Mouse (Mus musculus) heart, embryonic 13.5 days (tissue): ENCODE data around the gene Ankfy1. TPM values are rescaled to one million over a fixed set of nuclear protein-coding genes. Genes with fewer than 3 reads are reported as not detected.

Experiments
- ATAC-seq: fragments of 200-750 bp; cut with Nextera tagmentation; 2 replicates; pipeline ENCODE4 v1.8.0; 2017; ENCODE audit warnings: moderate TSS enrichment; ENCODE audit not compliant: insufficient number of reproducible peaks, low FRiP score, low TSS enrichment; ENCODE audit errors: extremely low read depth
- H3K27ac ChIP-seq: fragments of 300-500 bp; sonication (generic); replicated peaks from 2 replicates; pipeline ENCODE4 v1.5.1; 2015; ENCODE audit warnings: moderate library complexity, mild to moderate bottlenecking, inconsistent platforms
- H3K27me3 ChIP-seq: fragments of 300-500 bp; sonication (generic); replicated peaks from 2 replicates; pipeline ENCODE4 v1.6.1; 2015; ENCODE audit warnings: mild to moderate bottlenecking, inconsistent platforms
- H3K36me3 ChIP-seq: fragments of 300-500 bp; sonication (generic); 2 replicates; pipeline ENCODE4 v1.6.1; 2015; ENCODE audit warnings: mild to moderate bottlenecking, inconsistent platforms
- H3K4me1 ChIP-seq: fragments of 300-500 bp; sonication (generic); 2 replicates; pipeline ENCODE4 v1.6.1; 2015; ENCODE audit warnings: inconsistent platforms
- H3K4me2 ChIP-seq: fragments of 300-500 bp; sonication (generic); 2 replicates; pipeline ENCODE4 v1.6.1; 2015; ENCODE audit warnings: inconsistent platforms, mild to moderate bottlenecking, moderate library complexity
- H3K4me3 ChIP-seq: fragments of 300-500 bp; sonication (generic); 2 replicates; pipeline ENCODE4 v1.5.1; 2015; ENCODE audit warnings: moderate library complexity, mild to moderate bottlenecking, inconsistent platforms
- H3K9ac ChIP-seq: fragments of 300-500 bp; sonication (generic); 2 replicates; pipeline ENCODE4 v1.6.1; 2015; ENCODE audit warnings: inconsistent platforms, mild to moderate bottlenecking, moderate library complexity
- H3K9me3 ChIP-seq: fragments of 300-500 bp; sonication (generic); 2 replicates; pipeline ENCODE4 v1.6.1; 2016; ENCODE audit warnings: inconsistent platforms
- WGBS: fragments of 180-500 bp; shearing (Covaris S2); methylation state at CpG from one replicate; pipeline ENCODE4 v1.1.7; 2015; ENCODE audit warnings: mixed read lengths; 5-methylcytosine and 5-hydroxymethylcytosine counted together
- polyA plus RNA-seq: library from polyadenylated mRNA; unstranded; fragments of >200 nt; fragmentation: Nextera tagmentation; extraction: Ambion mirVana; gene quantifications from 2 replicates; pipeline ENCODE4 v1.2.1, GENCODE M21; 2015

Ankfy1 gene
- 15.2 and 15.8 TPM in 2 replicates for polyA plus RNA-seq

- peak within 1 kb of the TSS; percentile 89 for H3K9ac ChIP-seq
- peak within 1 kb of the TSS; percentile 86 for H3K4me3 ChIP-seq
- peaks cover 30% of the 10 kb centered on the region for H3K4me1 ChIP-seq
- peak; percentile 90 for ATAC-seq
- peak within 1 kb of the TSS; percentile 82 for H3K27ac ChIP-seq
- under 1% methylated on average over 56 of the region's 56 CpGs for WGBS
- no peaks in the 10 kb centered on the region for H3K27me3 ChIP-seq
- H3K4me2 ChIP-seq: peak within 1 kb of the TSS; percentile 88
- no peaks in the 10 kb centered on the region for H3K9me3 ChIP-seq
- H3K36me3 ChIP-seq: peaks cover 17% of the 10 kb centered on the region
These were observed at the start of gene Ankfy1 for GRCm38 (mm10) chr11:72689551-72690510. Ankfy1 (plus strand) TSS chr11:72690006.

GRCm38 (mm10) chr11:72642730-72643129, 47.1 kb upstream of the Ankfy1 start:
- ATAC-seq: no peak
- no peak overlapping the region for H3K27ac ChIP-seq
- H3K27me3 ChIP-seq: no peaks in the 10 kb centered on the region
- peaks cover 5% of the 10 kb centered on the region for H3K36me3 ChIP-seq
- H3K4me3 ChIP-seq: no peak overlapping the region
- H3K9me3 ChIP-seq: peaks cover 3% of the 10 kb centered on the region; the same call in 1 of the 2 replicates
- WGBS: 54% methylated on average over 4 of the region's 4 CpGs
- H3K4me1 ChIP-seq: 0 out of 2 replicates have a peak, but pooled peaks cover 4% of the 10 kb centered on the region
- no peak overlapping the region for H3K4me2 ChIP-seq
- H3K9ac ChIP-seq: no peak overlapping the region

GRCm38 (mm10) chr11:72645386-72645785, 44.4 kb upstream of the Ankfy1 start:
- WGBS: 77% methylated on average over 5 of the region's 5 CpGs
- H3K27ac ChIP-seq: no peak overlapping the region
- no peak overlapping the region for H3K4me3 ChIP-seq
- no peak overlapping the region for H3K4me2 ChIP-seq
- 0 out of 2 replicates have a peak, but pooled peaks cover 4% of the 10 kb centered on the region for H3K4me1 ChIP-seq
- no peaks in the 10 kb centered on the region for H3K27me3 ChIP-seq
- H3K36me3 ChIP-seq: peaks cover 5% of the 10 kb centered on the region
- no peak overlapping the region for H3K9ac ChIP-seq
- no peak for ATAC-seq
- peaks cover 3% of the 10 kb centered on the region; the same call in 1 of the 2 replicates for H3K9me3 ChIP-seq

- no peak for ATAC-seq
- Histone ChIP-seq H3K27me3 (no peaks in the 10 kb centered on the region), H3K4me3 (no peak overlapping the region), H3K4me2 (no peak overlapping the region), H3K4me1 (0 out of 2 replicates have a peak, but pooled peaks cover 5% of the 10 kb centered on the region), H3K27ac (no peak overlapping the region), H3K9ac (no peak overlapping the region), H3K36me3 (no peaks in the 10 kb centered on the region), H3K9me3 (no peaks in the 10 kb centered on the region)
- WGBS: 68% methylated on average over 2 of the region's 2 CpGs
These were observed 39.5 kb upstream of the Ankfy1 start for GRCm38 (mm10) chr11:72650347-72650746.

GRCm38 (mm10) chr11:72659918-72660317, 29.9 kb upstream of the Ankfy1 start:
- peaks cover 3% of the 10 kb centered on the region; the same call in 1 of the 2 replicates for H3K9me3 ChIP-seq
- H3K9ac ChIP-seq: no peak overlapping the region
- no peaks in the 10 kb centered on the region for H3K4me1 ChIP-seq
- ATAC-seq: no peak
- no peak overlapping the region for H3K27ac ChIP-seq
- no peaks in the 10 kb centered on the region for H3K27me3 ChIP-seq
- H3K4me2 ChIP-seq: no peak overlapping the region
- H3K36me3 ChIP-seq: no peaks in the 10 kb centered on the region
- H3K4me3 ChIP-seq: no peak overlapping the region

GRCm38 (mm10) chr11:72660359-72660758, 29.4 kb upstream of the Ankfy1 start:
- 93% methylated on average over 1 of the region's 1 CpGs for WGBS
- Histone ChIP-seq H3K36me3 (no peaks in the 10 kb centered on the region), H3K4me2 (no peak overlapping the region), H3K27me3 (no peaks in the 10 kb centered on the region), H3K9ac (no peak overlapping the region), H3K4me3 (no peak overlapping the region), H3K9me3 (peaks cover 3% of the 10 kb centered on the region; the same call in 1 of the 2 replicates), H3K4me1 (no peaks in the 10 kb centered on the region), H3K27ac (no peak overlapping the region)
- no peak for ATAC-seq

GRCm38 (mm10) chr11:72664641-72665040, 25.2 kb upstream of the Ankfy1 start:
- no peaks in the 10 kb centered on the region for H3K4me1 ChIP-seq
- 0 out of 2 replicates have a peak, but pooled peaks cover 4% of the 10 kb centered on the region for H3K9me3 ChIP-seq
- H3K9ac ChIP-seq: no peak overlapping the region
- no peak overlapping the region for H3K4me2 ChIP-seq
- no peak for ATAC-seq
- peaks cover 8% of the 10 kb centered on the region for H3K36me3 ChIP-seq
- no peak overlapping the region for H3K27ac ChIP-seq
- no peak overlapping the region for H3K4me3 ChIP-seq
- WGBS: 85% methylated on average over 4 of the region's 4 CpGs
- H3K27me3 ChIP-seq: no peaks in the 10 kb centered on the region

- Histone ChIP-seq H3K9me3 (0 out of 2 replicates have a peak, but pooled peaks cover 4% of the 10 kb centered on the region), H3K36me3 (peaks cover 18% of the 10 kb centered on the region), H3K27me3 (no peaks in the 10 kb centered on the region), H3K4me1 (peaks cover 7% of the 10 kb centered on the region), H3K27ac (no peak overlapping the region), H3K4me2 (no peak overlapping the region), H3K9ac (no peak overlapping the region), H3K4me3 (no peak overlapping the region)
- ATAC-seq: no peak
These were observed 19.2 kb upstream of the Ankfy1 start for GRCm38 (mm10) chr11:72670634-72671033.

- no peak overlapping the region for H3K27ac ChIP-seq
These were observed 18.4 kb upstream of the Ankfy1 start for GRCm38 (mm10) chr11:72671294-72671988.

GRCm38 (mm10) chr11:72672438-72672837, 17.4 kb upstream of the Ankfy1 start:
- 83% methylated on average over 1 of the region's 1 CpGs for WGBS
- no peaks in the 10 kb centered on the region for H3K27me3 ChIP-seq
- H3K4me1 ChIP-seq: peaks cover 7% of the 10 kb centered on the region
- no peak overlapping the region for H3K27ac ChIP-seq
- H3K9me3 ChIP-seq: 0 out of 2 replicates have a peak, but pooled peaks cover 4% of the 10 kb centered on the region
- no peak overlapping the region for H3K4me2 ChIP-seq
- H3K9ac ChIP-seq: no peak overlapping the region
- H3K36me3 ChIP-seq: peaks cover 18% of the 10 kb centered on the region
- H3K4me3 ChIP-seq: no peak overlapping the region
- ATAC-seq: no peak

More at GRCm38 (mm10) chr11:72671294-72671988, 18.4 kb upstream of the Ankfy1 start:
- Histone ChIP-seq H3K9me3 (0 out of 2 replicates have a peak, but pooled peaks cover 4% of the 10 kb centered on the region), H3K9ac (no peak overlapping the region), H3K4me1 (peaks cover 7% of the 10 kb centered on the region), H3K36me3 (peaks cover 18% of the 10 kb centered on the region), H3K27me3 (no peaks in the 10 kb centered on the region), H3K4me3 (no peak overlapping the region), H3K4me2 (no peak overlapping the region)
- WGBS: 64% methylated on average over 6 of the region's 6 CpGs
- no peak; the same call in 1 of the 2 replicates for ATAC-seq

GRCm38 (mm10) chr11:72675280-72675679, 14.5 kb upstream of the Ankfy1 start:
- Histone ChIP-seq H3K4me3 (no peak overlapping the region), H3K27me3 (no peaks in the 10 kb centered on the region), H3K9ac (no peak overlapping the region), H3K27ac (no peak overlapping the region), H3K9me3 (no peaks in the 10 kb centered on the region), H3K4me2 (no peak overlapping the region), H3K36me3 (peaks cover 19% of the 10 kb centered on the region), H3K4me1 (peaks cover 7% of the 10 kb centered on the region)
- ATAC-seq: no peak
- 67% methylated on average over 2 of the region's 2 CpGs for WGBS
